Comparison of ENCODE assay signal across 11 mouse cellular contexts in genomic region chr7:130887946-130888345, GRCm38 (mm10). TPM values are rescaled to one million over a fixed set of nuclear protein-coding genes. Genes with fewer than 3 reads are reported as not detected.
A peak's percentile ranks its signal among the peaks of the same experiment; 100 is the strongest.
DNase-seq lines count a peak whose midpoint lies in the region; ATAC-seq and TF ChIP-seq lines count a peak whose summit lies in the region.
"Had no signal": no experiment of that assay in that cellular context is flagged by ENCODE, and none has a peak within 500 bp of the region (broad histone marks: within the 10 kb centered on the region; RNA-seq: fewer than 3 reads in every experiment).

No protein-coding gene starts in this region.

- H3K9ac ChIP-seq in heart, postnatal 0 days (replicated peaks; ENCODE audit: low read depth, low read length): no peak overlapping the region
- no peak overlapping the region for H3K9ac ChIP-seq in intestine, embryonic 16.5 days (ENCODE audit: low read depth, low read length)
- H3K9ac ChIP-seq: liver, postnatal 0 days had no signal

- H3K27me3 ChIP-seq in heart, postnatal 0 days (ENCODE audit: control insufficient read depth, insufficient read depth, low read length): no peaks in the 10 kb centered on the region
- H3K27me3 ChIP-seq in intestine, embryonic 16.5 days (replicated peaks; ENCODE audit: control insufficient read depth, insufficient read depth, low read length): no peaks in the 10 kb centered on the region

- peak overlapping the region; percentile 76 for H3K27ac ChIP-seq in heart, postnatal 0 days (ENCODE audit: low read depth)
- no peak overlapping the region for H3K27ac ChIP-seq in intestine, embryonic 16.5 days (ENCODE audit: low read length)

- no peaks in the 10 kb centered on the region for H3K9me3 ChIP-seq in heart, postnatal 0 days (replicated peaks; ENCODE audit: control insufficient read depth, low read length)
- no peaks in the 10 kb centered on the region for H3K9me3 ChIP-seq in intestine, embryonic 16.5 days (ENCODE audit: control insufficient read depth, low read length)

- no peak overlapping the region for H3K4me3 ChIP-seq in heart, postnatal 0 days (ENCODE audit: low read depth, low read length)
- no peak overlapping the region for H3K4me3 ChIP-seq in intestine, embryonic 16.5 days (ENCODE audit: low read length)

- peak overlapping the region; percentile 46 for H3K4me2 ChIP-seq in heart, postnatal 0 days (ENCODE audit: low read depth, low read length)
- H3K4me2 ChIP-seq in intestine, embryonic 16.5 days (ENCODE audit: low read depth, low read length): no peak overlapping the region

- H3K36me3 ChIP-seq in heart, postnatal 0 days (replicated peaks; ENCODE audit: control insufficient read depth, insufficient read depth, low read length): peaks cover 53% of the 10 kb centered on the region
- no peaks in the 10 kb centered on the region; the same call in 1 of the 2 replicates for H3K36me3 ChIP-seq in intestine, embryonic 16.5 days (ENCODE audit: control insufficient read depth, insufficient read depth, low read length)

- peaks cover 7% of the 10 kb centered on the region; the same call in 1 of the 2 replicates for H3K4me1 ChIP-seq in heart, postnatal 0 days (ENCODE audit: control insufficient read depth, insufficient read depth)
- H3K4me1 ChIP-seq in intestine, embryonic 16.5 days (ENCODE audit: control insufficient read depth, insufficient read depth, low read length): no peaks in the 10 kb centered on the region

- ATAC-seq in cerebellum, adult (ENCODE audit: insufficient number of reproducible peaks, low FRiP score, low TSS enrichment): no peak
- ATAC-seq in heart, postnatal 0 days (ENCODE audit: insufficient read depth, low read depth): peak; percentile 68; the same call in 1 of the 2 replicates
- ATAC-seq in intestine, embryonic 16.5 days: no peak
- ATAC-seq: liver, postnatal 0 days had no signal

- DNase-seq in cerebellum, adult 18-20 months: peak; percentile 57 to 65
- peak; percentile 39 for DNase-seq in lung, postnatal 14 days
- no peak for DNase-seq in lung, postnatal 25 days (ENCODE audit: low spot score)
- peak; percentile 46 for DNase-seq in heart, postnatal 0 days (ENCODE audit: low spot score)
- peak; percentile 39 to 61 for DNase-seq in right cerebral cortex, adult 2 months (ENCODE audit: low spot score in 2 of 2)
- no peak for DNase-seq in adrenal gland, adult (ENCODE audit: inconsistent age in 2 of 2, low spot score in 1 of 2)
- DNase-seq: kidney, postnatal 4 days; liver, postnatal 0 days had no signal

- no peak for TF ChIP-seq EP300 in heart, postnatal 0 days (IDR thresholded peaks at IDR 0.05; ENCODE audit: low read depth)

- TF ChIP-seq CTCF in heart, postnatal 0 days (IDR thresholded peaks at IDR 0.05; ENCODE audit: low read depth): no peak

- 20% methylated on average over 3 of the region's 3 CpGs for WGBS in heart, postnatal 0 days
- WGBS in intestine, embryonic 16.5 days: 49% methylated on average over 3 of the region's 3 CpGs

RNA-seq across cellular contexts. Expression of gene Plekha1, which starts 22.4 kb away (rescaled TPM):
- 60.5 and 67.5 TPM in 2 replicates for total RNA-seq in heart, postnatal 0 days (2014; rRNA removed; ENCODE audit: low replicate concordance)
- 38.0 and 43.6 TPM in 2 replicates for polyA plus RNA-seq in heart, postnatal 0 days (2015; fragmentation: Nextera tagmentation; extraction: Ambion mirVana)
- polyA plus RNA-seq in intestine, embryonic 16.5 days (2015; fragmentation: Nextera tagmentation; extraction: Ambion mirVana): 36.6 and 39.0 TPM in 2 replicates

RNA-seq across cellular contexts. Expression of gene Htra1, which starts 48.0 kb away (rescaled TPM):
- 79.7 and 97.9 TPM in 2 replicates for total RNA-seq in heart, postnatal 0 days (2014; rRNA removed; ENCODE audit: low replicate concordance)
- 86.1 and 95.2 TPM in 2 replicates for polyA plus RNA-seq in heart, postnatal 0 days (2015; fragmentation: Nextera tagmentation; extraction: Ambion mirVana)
- 15.8 and 15.9 TPM in 2 replicates for polyA plus RNA-seq in intestine, embryonic 16.5 days (2015; fragmentation: Nextera tagmentation; extraction: Ambion mirVana)
- total RNA-seq: granulocyte monocyte progenitor cell, adult 5-6 weeks had no signal

Comparison
In these comparisons a context has a peak if more than half of its experiments do, and no peak if none do; other contexts are left out.
1. DNase-seq: peak in cerebellum, adult 18-20 months (2 of 2), lung, postnatal 14 days (single experiment), heart, postnatal 0 days (single experiment) and right cerebral cortex, adult 2 months (2 of 2); none in lung, postnatal 25 days (single experiment) and adrenal gland, adult (0 of 2).